Mouse (Mus musculus) liver, embryonic 14.5 days (tissue): ENCODE results near the gene Grcc10.

Experiments used
- CTCF ChIP-seq: IDR thresholded peaks from 2 replicates; pipeline ENCODE4 v1.5.1; 2016; ENCODE audit warnings: antibody characterized with exemption, low read depth, control low read depth
- EP300 ChIP-seq: IDR thresholded peaks from 2 replicates; pipeline ENCODE4 v1.6.1; 2016; ENCODE audit warnings: antibody characterized with exemption, low read depth

DNA sequence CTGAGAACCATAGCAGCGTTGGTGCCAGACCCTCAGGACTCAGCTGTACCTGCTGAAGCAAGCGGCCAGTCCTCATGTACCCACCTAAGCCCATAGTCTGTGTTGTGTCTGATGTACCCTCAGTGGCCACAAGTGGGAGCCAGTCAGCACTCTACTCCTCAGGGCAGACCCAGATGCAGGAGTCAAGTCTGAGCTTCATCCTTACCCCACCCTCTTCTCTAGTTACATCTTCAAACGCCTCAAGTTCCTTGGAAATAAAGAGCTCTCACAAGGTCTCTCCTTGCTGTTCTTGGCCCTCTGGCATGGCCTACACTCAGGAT, 38.4 kb downstream of the Grcc10 start:
- peak; percentile 91 for TF ChIP-seq CTCF
- no peak for TF ChIP-seq EP300
